Mouse (Mus musculus) megakaryocyte, embryonic 14.5 days (primary cell): ENCODE data around the gene Tenm4.

Experiments used
- FLI1 ChIP-seq: IDR thresholded peaks from 2 replicates; pipeline ENCODE4 v1.6.1; 2012; ENCODE audit warnings: low read length, inconsistent platforms, mixed read lengths
- GATA1 ChIP-seq: IDR thresholded peaks from 3 replicates; pipeline ENCODE4 v1.6.1; 2012; ENCODE audit warnings: mixed read lengths, low read length, inconsistent platforms, borderline replicate concordance

DNA sequence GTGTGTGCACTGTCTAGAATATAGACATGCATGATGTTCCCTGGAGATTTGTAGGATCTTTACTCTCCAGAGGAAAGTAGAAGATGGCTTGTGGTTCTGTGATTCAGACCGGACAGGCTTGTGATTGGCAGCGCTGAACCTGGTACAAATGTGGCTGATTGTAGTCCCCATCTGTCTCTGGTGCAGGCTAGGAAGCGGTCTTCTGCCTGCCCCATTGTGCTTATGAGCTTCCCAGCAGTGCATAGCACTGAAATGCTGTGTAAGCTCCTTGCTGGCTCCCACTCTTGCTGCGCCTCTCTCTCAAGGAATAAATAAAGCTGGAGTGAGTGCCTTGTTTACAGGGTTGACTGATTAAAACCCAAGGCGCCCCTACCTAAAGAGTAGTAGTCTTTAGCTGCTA, 49.6 kb downstream of the Tenm4 start:
- TF ChIP-seq GATA1: no peak
- TF ChIP-seq FLI1: no peak
